Mouse (Mus musculus) left cerebral cortex, postnatal 14 days (tissue): ENCODE results near the gene St3gal6. TPM values are rescaled to one million over a fixed set of nuclear protein-coding genes. Genes with fewer than 3 reads are reported as not detected.

ENCODE experiments used
- DNase-seq, 2 experiments: peaks; one replicate each; pipeline ENCODE4 v3.0.0; 2021 to 2022; ENCODE audit warnings: low spot score in 2 of 2, mixed read lengths in 1 of 2
- intact Hi-C: fragments of 180-260 bp; cut with DNase I; formaldehyde crosslinking; loops from one replicate; pipeline ENCODE4 v1.15.1; 2025
- total RNA-seq, 2 experiments: library from RNA; stranded (reverse); gene quantifications; 2 replicates each; pipeline ENCODE4 v1.2.3; 2021

The St3gal6 gene
- total RNA-seq, 2 experiments from 2014 or later: 25.1 to 27.2 TPM

- DNase-seq: peak; percentile 54 to 64
- intact Hi-C loops: loop anchor here (2.0 to 10.0 kb wide), 2 partner anchors 168 to 210 kb away; no protein-coding TSS in a partner anchor
Observed at GRCm38 (mm10) chr16:58454617-58455016, 69.4 kb downstream of the St3gal6 start.

GRCm38 (mm10) chr16:58453820-58454219 lies 70.2 kb downstream of the St3gal6 start:
- intact Hi-C loops: loop anchor here (2.0 to 10.0 kb wide), 2 partner anchors 169 to 211 kb away; no protein-coding TSS in a partner anchor
- DNase-seq: no peak

DNA sequence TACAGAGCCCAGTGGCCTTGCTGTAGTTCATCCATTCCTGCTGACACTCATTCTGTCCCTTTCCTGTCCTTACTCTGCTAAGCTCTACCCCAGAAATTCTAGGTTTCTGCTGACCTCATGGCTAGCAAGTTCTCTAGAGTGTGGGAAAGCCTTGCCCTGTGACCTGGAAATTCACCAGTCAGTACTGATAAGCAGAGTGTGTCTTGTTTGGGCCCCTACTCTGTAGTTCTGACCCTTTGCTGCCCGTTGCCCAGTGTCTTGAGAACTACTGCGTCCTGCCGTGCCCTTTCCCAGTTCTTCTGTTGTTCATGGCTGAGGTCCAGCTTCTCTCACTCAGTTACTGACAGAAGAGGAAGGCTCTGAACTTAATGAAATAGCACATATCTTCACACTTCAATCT lies 70.9 kb downstream of the St3gal6 start:
- intact Hi-C loops: loop anchor here (10.0 kb wide), 1 partner anchor 212 kb away; no protein-coding TSS in a partner anchor
- DNase-seq: no peak

- DNase-seq: no peak
- intact Hi-C loops: loop anchor here (2.0 to 10.0 kb wide), 2 partner anchors 153 to 213 kb away; no protein-coding TSS in a partner anchor
Observed at GRCm38 (mm10) chr16:58451647-58452046, 72.4 kb downstream of the St3gal6 start.

- intact Hi-C loops: loop anchor here (2.0 to 10.0 kb wide), 2 partner anchors 152 to 214 kb away; no protein-coding TSS in a partner anchor
- no peak for DNase-seq
Observed at GRCm38 (mm10) chr16:58450648-58451047, 73.4 kb downstream of the St3gal6 start.

DNA sequence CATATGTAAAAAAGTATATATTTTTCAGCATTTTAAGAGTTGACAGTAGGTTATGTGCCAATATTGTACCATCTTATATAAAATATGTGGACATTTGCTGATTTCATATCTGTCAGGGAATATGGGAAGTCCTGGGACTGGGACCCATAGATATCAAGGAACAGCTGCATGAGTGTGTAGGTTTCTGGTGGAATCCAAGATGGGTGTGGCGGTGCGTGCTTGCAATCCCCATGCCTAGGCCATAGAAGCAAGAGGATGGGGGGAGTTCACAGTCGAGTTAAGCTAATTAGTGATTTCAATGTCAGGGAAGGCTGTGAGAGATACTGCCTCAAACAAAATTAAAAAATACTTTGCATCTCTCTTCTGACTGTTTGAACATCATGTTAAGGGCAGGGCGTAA lies 75.0 kb downstream of the St3gal6 start:
- intact Hi-C loops: loop anchor here (10.0 kb wide), 1 partner anchor 814 kb away; no protein-coding TSS in a partner anchor
- DNase-seq: no peak

- intact Hi-C loops: loop anchor here (10.0 kb wide), 1 partner anchor 812 kb away; no protein-coding TSS in a partner anchor
- DNase-seq: no peak
Observed at GRCm38 (mm10) chr16:58446281-58447259, 77.5 kb downstream of the St3gal6 start.

GRCm38 (mm10) chr16:58444735-58445134 lies 79.3 kb downstream of the St3gal6 start:
- intact Hi-C loops: loop anchor here (10.0 kb wide), 1 partner anchor 810 kb away; no protein-coding TSS in a partner anchor
- no peak for DNase-seq

DNA sequence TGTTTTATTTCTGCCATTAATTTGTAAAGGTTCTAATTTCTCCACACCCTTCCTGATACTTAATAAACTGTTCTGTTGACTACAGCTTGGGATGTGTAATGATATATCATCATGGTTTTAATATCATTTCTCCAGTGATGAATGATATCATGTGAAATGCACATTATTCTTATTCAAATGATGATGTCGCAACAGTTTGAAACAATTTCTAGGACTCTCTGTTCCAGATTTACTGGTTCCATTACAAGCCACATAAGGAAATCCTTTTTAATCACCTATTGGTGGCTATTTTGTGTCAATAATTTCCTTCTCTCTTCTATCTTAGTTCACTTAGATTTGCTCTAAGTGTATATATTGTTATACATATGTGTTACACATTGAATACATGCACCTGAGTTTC lies 91.7 kb downstream of the St3gal6 start:
- intact Hi-C loops: no loop called here

DNA sequence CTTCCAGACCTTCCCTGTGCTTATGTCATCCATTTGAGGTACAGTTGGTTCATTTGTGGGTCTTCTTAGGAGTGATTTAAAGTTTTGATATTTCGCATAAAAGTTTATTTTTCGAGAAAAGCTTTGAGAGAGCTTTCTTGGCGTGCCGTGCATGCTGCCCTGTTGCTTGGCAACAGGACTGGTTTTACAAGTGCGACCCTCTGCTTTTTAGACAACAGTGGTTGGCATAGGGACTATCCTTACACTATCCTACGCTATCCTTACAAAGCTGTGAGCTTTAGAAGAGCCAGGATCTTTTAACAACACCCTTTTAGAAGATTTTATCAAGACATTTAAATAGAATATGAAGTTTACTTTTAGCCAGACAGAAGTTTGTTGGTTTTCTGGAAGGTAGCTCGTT lies 93.8 kb downstream of the St3gal6 start:
- intact Hi-C loops: no loop called here
- DNase-seq: peak in 1 of 2 experiments; percentile 58

More for the DNA sequence above, 91.7 kb downstream of the St3gal6 start:
- no peak for DNase-seq

DNA sequence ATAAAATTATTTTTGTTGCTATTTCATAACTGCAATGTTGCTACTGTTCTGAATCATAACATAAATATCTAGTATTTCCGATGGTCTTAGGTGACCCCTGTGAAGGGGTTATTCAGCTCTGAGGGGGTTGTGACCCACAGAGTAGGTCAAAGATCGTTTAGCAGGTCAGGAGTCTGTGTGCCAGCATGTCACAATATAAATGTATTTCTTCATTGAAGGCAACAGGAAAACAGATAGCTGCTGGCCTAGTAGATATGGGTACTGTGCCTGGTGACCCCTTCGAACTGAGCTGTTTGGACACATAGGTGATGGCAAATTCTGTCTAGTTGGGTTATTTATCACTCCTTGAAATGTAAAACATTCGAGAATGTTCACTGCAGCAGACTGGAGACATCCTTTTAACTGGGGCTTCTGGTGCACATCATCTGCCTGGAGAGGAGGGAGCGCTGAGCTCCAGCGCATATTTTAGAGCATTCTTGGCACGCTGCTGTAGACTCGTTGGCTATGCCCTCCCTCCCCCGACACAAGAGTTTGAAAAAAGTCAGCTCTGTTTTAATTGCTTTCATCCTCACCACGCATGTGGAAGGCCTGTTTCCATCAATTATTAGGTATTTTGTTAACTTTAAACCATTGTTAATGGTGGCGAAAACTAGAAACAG lies 102.2 kb downstream of the St3gal6 start:
- intact Hi-C loops: no loop called here
- peak; percentile 57 to 73 for DNase-seq

Other genes with a start within 250 kb of the St3gal6 start
- 10 to 100 TPM; 28.1 to 33.1 TPM for gene Dcbld2, start 115.8 kb downstream of the St3gal6 start, total RNA-seq
- not detected for gene Gm813, start 92.7 kb upstream of the St3gal6 start, total RNA-seq
- gene E330017A01Rik, start 114.5 kb upstream of the St3gal6 start, total RNA-seq: not detected
- 10 to 100 TPM; 33.7 to 35.5 TPM for gene Cpox, start 146.0 kb upstream of the St3gal6 start, total RNA-seq
- not detected for gene Gpr15, start 194.8 kb upstream of the St3gal6 start, total RNA-seq
- gene Cldnd1, start 203.7 kb upstream of the St3gal6 start, total RNA-seq: 100 to 1,000 TPM; 108 to 121 TPM
- gene Olfr172, start 238.9 kb upstream of the St3gal6 start, total RNA-seq: not detected